Mouse (Mus musculus): ENCODE data around the gene Gimap8.

GRCm38 (mm10) chr6:48610657-48611056 is 36.4 kb upstream of the Gimap8 start:
- TF ChIP-seq POLR2A (IDR thresholded peaks at IDR 0.05; ENCODE audit: borderline replicate concordance, insufficient read depth, low read length) (no peak), CTCF (IDR thresholded peaks at IDR 0.05; ENCODE audit: borderline replicate concordance, insufficient read depth, low read depth, low read length) (no peak)

All from cerebellum, adult 2 months (tissue).